ENCODE assay signal across 8 mouse cellular contexts in the genomic region with DNA sequence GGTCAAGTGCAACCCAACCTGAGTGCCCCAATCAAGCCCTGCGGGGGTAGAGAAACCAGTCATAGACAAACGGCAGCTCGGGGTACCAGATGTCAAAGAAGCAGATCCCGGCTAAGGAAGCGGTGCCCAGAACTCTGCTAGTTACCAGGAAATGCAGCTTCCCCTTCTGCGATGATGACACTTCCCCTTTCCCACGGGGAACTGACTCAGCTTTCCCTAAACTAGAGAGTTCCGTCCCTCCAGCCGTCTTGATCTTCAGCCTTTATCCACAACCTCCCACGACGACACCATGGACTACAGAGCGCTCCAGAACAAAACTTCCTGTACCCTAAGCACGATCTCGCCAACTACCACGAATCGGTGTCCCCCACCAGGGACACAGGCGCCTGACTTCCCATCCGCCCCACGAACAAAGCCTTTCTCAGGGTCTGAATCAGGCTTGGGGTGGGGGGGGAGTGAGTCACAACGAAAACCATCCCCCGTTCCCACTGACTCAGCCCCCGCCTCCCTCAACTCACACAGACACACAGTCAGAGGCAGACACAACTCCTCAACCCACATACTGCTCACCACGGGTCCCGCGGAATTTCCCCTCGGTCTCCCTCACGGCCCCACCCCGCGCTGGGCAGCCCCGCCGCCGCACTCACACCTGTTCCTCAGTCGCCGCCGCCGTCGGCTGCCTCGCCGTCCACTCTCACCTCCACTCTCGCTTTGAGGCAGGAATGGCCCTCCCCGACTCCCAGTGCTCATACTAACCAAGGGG. TPM values are rescaled to one million over a fixed set of nuclear protein-coding genes. Genes with fewer than 3 reads are reported as not detected.
DNase-seq lines count a peak whose midpoint lies in the region; ATAC-seq and TF ChIP-seq lines count a peak whose summit lies in the region.

No protein-coding gene starts in this region.

- no peaks in the 10 kb centered on the region for H3K9me3 ChIP-seq in intestine, postnatal 0 days (ENCODE audit: control insufficient read depth)
- no peaks in the 10 kb centered on the region for H3K9me3 ChIP-seq in liver, embryonic 12.5 days (replicated peaks)

- peaks cover 7% of the 10 kb centered on the region; the same call in 1 of the 2 replicates for H3K36me3 ChIP-seq in heart, adult 2 months (ENCODE audit: control insufficient read depth, insufficient read depth, low read length)
- H3K36me3 ChIP-seq in intestine, postnatal 0 days (ENCODE audit: control insufficient read depth, insufficient read depth) = peaks cover 25% of the 10 kb centered on the region
- H3K36me3 ChIP-seq in liver, embryonic 12.5 days = peaks cover 27% of the 10 kb centered on the region

- H3K27me3 ChIP-seq in heart, adult 2 months (ENCODE audit: control insufficient read depth, insufficient read depth, low read length) = no peaks in the 10 kb centered on the region
- no peaks in the 10 kb centered on the region for H3K27me3 ChIP-seq in intestine, postnatal 0 days (replicated peaks; ENCODE audit: control insufficient read depth, insufficient read depth, low read length)
- 0 out of 2 replicates have a peak, but pooled peaks cover under 1% of the 10 kb centered on the region for H3K27me3 ChIP-seq in liver, embryonic 12.5 days (replicated peaks)

- intact Hi-C loops in left cerebral cortex, postnatal 4 days (cut with DNase I) = no loop called here
- intact Hi-C loops in heart, adult 2 months (cut with DNase I) = loop anchor here (1.0 to 10.0 kb wide), 2 partner anchors 8 to 584 kb away; a partner anchor contains a TSS

- WGBS in heart, adult 2 months = under 1% methylated on average over 40 of the region's 41 CpGs
- WGBS in intestine, postnatal 0 days = 0% methylated on average over 41 of the region's 41 CpGs
- WGBS in liver, embryonic 12.5 days (ENCODE audit: insufficient replicate concordance) = under 1% methylated on average over 41 of the region's 41 CpGs

- peak; percentile 71 for TF ChIP-seq POLR2A in heart, adult 2 months (IDR thresholded peaks at IDR 0.05; ENCODE audit: insufficient read depth, low read depth, low read length)

- TF ChIP-seq CTCF in heart, adult 2 months (IDR thresholded peaks at IDR 0.05) = no peak
- no peak for TF ChIP-seq CTCF in intestine, postnatal 0 days (IDR thresholded peaks at IDR 0.05; ENCODE audit: low read depth)

- no peaks in the 10 kb centered on the region for H3K79me2 ChIP-seq in heart, adult 2 months (replicated peaks; ENCODE audit: control insufficient read depth, insufficient read depth, low read length)

- peak; percentile 60 to 67 for DNase-seq in left cerebral cortex, adult 18-20 months (ENCODE audit: low spot score in 2 of 2)
- no peak for DNase-seq in left cerebral cortex, postnatal 4 days
- DNase-seq in heart, adult 2 months = peak in 1 of 2 experiments; percentile 75
- peak; percentile 90 for DNase-seq in monocyte, adult 2 months (ENCODE audit: low read depth in 1 of 2, low spot score in 2 of 2)
- DNase-seq in thymus, postnatal 0 days (ENCODE audit: low spot score) = peak; percentile 71

- peak overlapping the region; percentile 90 for H3K27ac ChIP-seq in heart, adult 2 months
- peak overlapping the region; percentile 98 for H3K27ac ChIP-seq in intestine, postnatal 0 days (ENCODE audit: low read depth, low read length)
- H3K27ac ChIP-seq in liver, embryonic 12.5 days = peak overlapping the region; percentile 94

- peak overlapping the region; percentile 80 for H3K4me3 ChIP-seq in heart, adult 2 months
- peak overlapping the region; percentile 80 for H3K4me3 ChIP-seq in intestine, postnatal 0 days (ENCODE audit: low read depth, low read length)
- peak overlapping the region; percentile 72 for H3K4me3 ChIP-seq in liver, embryonic 12.5 days

- ATAC-seq in common myeloid progenitor, adult 5-6 weeks (replicated peaks; ENCODE audit: low read depth, poor library complexity, severe bottlenecking) = peak; percentile 19
- ATAC-seq in intestine, postnatal 0 days = peak; percentile 12
- peak; percentile 2; the same call in 1 of the 2 replicates for ATAC-seq in liver, embryonic 12.5 days

- peak overlapping the region; percentile 78 for H3K4me2 ChIP-seq in intestine, postnatal 0 days (replicated peaks; ENCODE audit: low read depth)
- peak overlapping the region; percentile 100 for H3K4me2 ChIP-seq in liver, embryonic 12.5 days

- peak overlapping the region; percentile 84 for H3K9ac ChIP-seq in heart, adult 2 months (ENCODE audit: low read depth, low read length)
- H3K9ac ChIP-seq in intestine, postnatal 0 days (ENCODE audit: low read depth, low read length) = peak overlapping the region; percentile 90
- H3K9ac ChIP-seq in liver, embryonic 12.5 days = peak overlapping the region; percentile 82

- no peak for TF ChIP-seq EP300 in heart, adult 2 months (IDR thresholded peaks at IDR 0.05; ENCODE audit: insufficient read depth, low read depth, low read length)

- peaks cover 19% of the 10 kb centered on the region for H3K4me1 ChIP-seq in heart, adult 2 months (ENCODE audit: control insufficient read depth, insufficient read depth, low read length)
- peaks cover 11% of the 10 kb centered on the region for H3K4me1 ChIP-seq in intestine, postnatal 0 days (replicated peaks; ENCODE audit: control insufficient read depth, insufficient read depth, low read length)
- H3K4me1 ChIP-seq in liver, embryonic 12.5 days = peaks cover 71% of the 10 kb centered on the region

RNA-seq across cellular contexts. Expression of a gene that starts 3.0 kb away (rescaled TPM):
- 10 to 100 TPM; 28.2 to 32.2 TPM for total RNA-seq in left cerebral cortex, adult 18-20 months (2021)
- 10 to 100 TPM; 77.2 to 85.8 TPM for total RNA-seq in left cerebral cortex, postnatal 4 days (2021)
- 3.5 and 6.6 TPM in 2 replicates for total RNA-seq in common myeloid progenitor, adult 5-6 weeks (2017)
- 10 to 100 TPM; 19.7 to 27.8 TPM for total RNA-seq in heart, adult 2 months (2021)
- 6.5 and 8.6 TPM in 2 replicates for polyA plus RNA-seq in heart, adult 2 months (2012; rRNA removed)
- 18.2 and 23.6 TPM in 2 replicates for polyA plus RNA-seq in intestine, postnatal 0 days (2015; fragmentation: Nextera tagmentation; extraction: Ambion mirVana)
- 7.1 and 7.5 TPM in 2 replicates for polyA plus RNA-seq in liver, embryonic 12.5 days (2016; fragmentation: Nextera tagmentation; extraction: Ambion mirVana)
- 31.5 and 45.6 TPM in 2 replicates for polyA plus RNA-seq in thymus, postnatal 0 days (2015; fragmentation: Nextera tagmentation; extraction: Ambion mirVana)

RNA-seq across cellular contexts. Expression of a gene that starts 12.5 kb away (rescaled TPM):
- total RNA-seq in left cerebral cortex, adult 18-20 months (2021) = 1 to 10 TPM; 3.4 to 3.7 TPM
- 1 to 10 TPM; 3.1 to 4.2 TPM for total RNA-seq in left cerebral cortex, postnatal 4 days (2021)
- total RNA-seq in common myeloid progenitor, adult 5-6 weeks (2017) = 0.46 TPM in 1 of 2 replicates, not detected in the other
- total RNA-seq in heart, adult 2 months (2021) = 10 to 100 TPM; 20.4 to 21.4 TPM
- 61.4 and 66.4 TPM in 2 replicates for polyA plus RNA-seq in heart, adult 2 months (2012; rRNA removed)
- polyA plus RNA-seq in intestine, postnatal 0 days (2015; fragmentation: Nextera tagmentation; extraction: Ambion mirVana) = 24.1 and 24.9 TPM in 2 replicates
- polyA plus RNA-seq in liver, embryonic 12.5 days (2016; fragmentation: Nextera tagmentation; extraction: Ambion mirVana) = 14.4 and 15.4 TPM in 2 replicates
- polyA plus RNA-seq in thymus, postnatal 0 days (2015; fragmentation: Nextera tagmentation; extraction: Ambion mirVana) = 10.4 and 12.9 TPM in 2 replicates

RNA-seq across cellular contexts. Expression of a gene that starts 15.1 kb away (rescaled TPM):
- total RNA-seq in left cerebral cortex, adult 18-20 months (2021) = 10 to 100 TPM; 42.7 to 48.1 TPM
- total RNA-seq in left cerebral cortex, postnatal 4 days (2021) = 10 to 100 TPM; 36.3 to 41.1 TPM
- total RNA-seq in common myeloid progenitor, adult 5-6 weeks (2017) = 35.5 and 37.6 TPM in 2 replicates
- total RNA-seq in heart, adult 2 months (2021) = 10 to 100 TPM; 27.9 to 32.1 TPM
- polyA plus RNA-seq in heart, adult 2 months (2012; rRNA removed) = 19.9 and 29.8 TPM in 2 replicates
- 8.6 and 8.9 TPM in 2 replicates for polyA plus RNA-seq in intestine, postnatal 0 days (2015; fragmentation: Nextera tagmentation; extraction: Ambion mirVana)
- polyA plus RNA-seq in liver, embryonic 12.5 days (2016; fragmentation: Nextera tagmentation; extraction: Ambion mirVana) = 15.1 and 15.7 TPM in 2 replicates
- polyA plus RNA-seq in thymus, postnatal 0 days (2015; fragmentation: Nextera tagmentation; extraction: Ambion mirVana) = 25.9 and 28.3 TPM in 2 replicates

RNA-seq across cellular contexts. Expression of a gene that starts 15.2 kb away (rescaled TPM):
- total RNA-seq in left cerebral cortex, adult 18-20 months (2021) = 100 to 1,000 TPM; 117 to 120 TPM
- 10 to 100 TPM; 60.2 to 63.9 TPM for total RNA-seq in left cerebral cortex, postnatal 4 days (2021)
- 181 and 216 TPM in 2 replicates for total RNA-seq in common myeloid progenitor, adult 5-6 weeks (2017)
- 100 to 1,000 TPM; 102 to 113 TPM for total RNA-seq in heart, adult 2 months (2021)
- 128 and 145 TPM in 2 replicates for polyA plus RNA-seq in heart, adult 2 months (2012; rRNA removed)
- 159 and 164 TPM in 2 replicates for polyA plus RNA-seq in intestine, postnatal 0 days (2015; fragmentation: Nextera tagmentation; extraction: Ambion mirVana)
- polyA plus RNA-seq in liver, embryonic 12.5 days (2016; fragmentation: Nextera tagmentation; extraction: Ambion mirVana) = 111 and 119 TPM in 2 replicates
- polyA plus RNA-seq in thymus, postnatal 0 days (2015; fragmentation: Nextera tagmentation; extraction: Ambion mirVana) = 194 and 211 TPM in 2 replicates

RNA-seq across cellular contexts. Expression of a gene that starts 41.3 kb away (rescaled TPM):
- 100 to 1,000 TPM; 346 to 387 TPM for total RNA-seq in left cerebral cortex, adult 18-20 months (2021)
- total RNA-seq in left cerebral cortex, postnatal 4 days (2021) = 100 to 1,000 TPM; 552 to 572 TPM
- 64.5 and 68.0 TPM in 2 replicates for total RNA-seq in common myeloid progenitor, adult 5-6 weeks (2017)
- total RNA-seq in heart, adult 2 months (2021) = 10 to 100 TPM; 18.3 to 20.2 TPM
- 20.3 and 22.2 TPM in 2 replicates for polyA plus RNA-seq in heart, adult 2 months (2012; rRNA removed)
- polyA plus RNA-seq in intestine, postnatal 0 days (2015; fragmentation: Nextera tagmentation; extraction: Ambion mirVana) = 19.4 and 24.8 TPM in 2 replicates
- 4.7 and 6.4 TPM in 2 replicates for polyA plus RNA-seq in liver, embryonic 12.5 days (2016; fragmentation: Nextera tagmentation; extraction: Ambion mirVana)
- polyA plus RNA-seq in thymus, postnatal 0 days (2015; fragmentation: Nextera tagmentation; extraction: Ambion mirVana) = 10.7 and 13.2 TPM in 2 replicates

Comparison
In these comparisons a context has a peak if more than half of its experiments do, and no peak if none do; other contexts are left out.
1. RNA of a gene that starts 12.5 kb away (total RNA-seq): 20.4 to 21.4 TPM in heart, adult 2 months; 3.1 to 4.2 TPM in left cerebral cortex, postnatal 4 days, 3.4 to 3.7 TPM in left cerebral cortex, adult 18-20 months and 0.46 TPM in common myeloid progenitor, adult 5-6 weeks; every median in the first group is over 4 times any median in the second.
2. Peak in every context shown above with its lines, with median percentiles within 50 percentile points of each other: ATAC-seq, H3K27ac ChIP-seq, H3K4me3 ChIP-seq and H3K9ac ChIP-seq.